Mouse (Mus musculus) MEL (cell line): ENCODE data around the gene Anapc15. TPM values are rescaled to one million over a fixed set of nuclear protein-coding genes. Genes with fewer than 3 reads are reported as not detected.
A peak's percentile ranks its signal among the peaks of the same experiment; 100 is the strongest.
"Not testable (repeated sequence)": the region's sequence is repeated elsewhere in the genome, so short reads cannot be mapped to it uniquely, and the experiment has no call there.

ENCODE experiments used
- DNase-seq: peaks from one replicate; pipeline ENCODE4 v3.0.0; 2011; ENCODE audit warnings: low read depth, low spot score
- H3K27ac ChIP-seq: 2 replicates; pipeline ENCODE4 v1.5.1; 2012; ENCODE audit warnings: low read depth, mild to moderate bottlenecking, control low read depth, low read length, moderate library complexity; ENCODE audit not compliant: control insufficient read depth
- H3K27me3 ChIP-seq, 2 experiments: fragments of 150-350 bp in 1 of 2; sonication (generic) in 1 of 2; 2 replicates each; pipeline ENCODE4 v1.6.1; 2012; ENCODE audit warnings: low read length in 2 of 2, mild to moderate bottlenecking in 2 of 2, improper control_type of control experiment in 1 of 2, moderate library complexity in 1 of 2; ENCODE audit not compliant: insufficient read depth in 2 of 2, control insufficient read depth in 1 of 2
- H3K36me3 ChIP-seq, 2 experiments: 2 replicates each; pipeline ENCODE4 v1.6.1; 2012 to 2014; ENCODE audit warnings: low read length in 2 of 2, improper control_type of control experiment in 1 of 2, inconsistent platforms in 1 of 2, mild to moderate bottlenecking in 1 of 2; ENCODE audit not compliant: insufficient read depth in 2 of 2, control insufficient read depth in 1 of 2
- H3K4me1 ChIP-seq, 2 experiments: fragments of 150-350 bp in 1 of 2; sonication (generic) in 1 of 2; 2 replicates each; pipeline ENCODE4 v1.6.1; 2012; ENCODE audit warnings: low read length in 2 of 2, improper control_type of control experiment in 1 of 2, mild to moderate bottlenecking in 1 of 2; ENCODE audit not compliant: insufficient read depth in 2 of 2, control insufficient read depth in 1 of 2
- H3K4me3 ChIP-seq, 2 experiments: fragments of 150-350 bp in 1 of 2; sonication (generic) in 1 of 2; 2 replicates each; pipeline ENCODE4 v1.5.1; 2012; ENCODE audit warnings: low read depth in 2 of 2, low read length in 2 of 2, mild to moderate bottlenecking in 2 of 2, moderate library complexity in 2 of 2, control low read depth in 1 of 2, improper control_type of control experiment in 1 of 2; ENCODE audit not compliant: control insufficient read depth in 1 of 2, insufficient read depth in 1 of 2
- H3K79me2 ChIP-seq: 2 replicates; pipeline ENCODE4 v1.6.1; 2012; ENCODE audit warnings: mild to moderate bottlenecking, low read length, moderate library complexity; ENCODE audit not compliant: control insufficient read depth, poor library complexity, insufficient read depth
- H3K9ac ChIP-seq: 2 replicates; pipeline ENCODE4 v1.6.1; 2012; ENCODE audit warnings: low read depth, mild to moderate bottlenecking, control low read depth, low read length, moderate library complexity; ENCODE audit not compliant: control insufficient read depth, poor library complexity, severe bottlenecking
- H3K9me3 ChIP-seq: fragments of 150-350 bp; sonication (generic); replicated peaks from 2 replicates; pipeline ENCODE4 v1.6.1; 2012; ENCODE audit warnings: mild to moderate bottlenecking, low read length, improper control_type of control experiment, moderate library complexity; ENCODE audit not compliant: insufficient read depth
- CHD1 ChIP-seq: IDR thresholded peaks from 2 replicates; pipeline ENCODE4 v1.6.1; 2012; ENCODE audit warnings: low read depth, mild to moderate bottlenecking, inconsistent platforms, low read length, improper control_type of control experiment
- CHD2 ChIP-seq: IDR thresholded peaks from 2 replicates; pipeline ENCODE4 v1.6.1; 2011; ENCODE audit warnings: low read length, improper control_type of control experiment
- CTCF ChIP-seq, 3 experiments: IDR thresholded peaks in 2 of 3; conservative IDR thresholded peaks in 1 of 3; 2 replicates each; pipeline ENCODE4 v1.5.1; 2011 to 2012; ENCODE audit warnings: low read length in 3 of 3, low read depth in 2 of 3, mild to moderate bottlenecking in 2 of 3, improper control_type of control experiment in 1 of 3, inconsistent platforms in 1 of 3, mixed read lengths in 1 of 3, moderate library complexity in 1 of 3; ENCODE audit not compliant: control insufficient read depth in 1 of 3, insufficient read depth in 1 of 3, poor library complexity in 1 of 3, severe bottlenecking in 1 of 3
- E2F4 ChIP-seq: IDR thresholded peaks from 2 replicates; pipeline ENCODE4 v1.6.1; 2011; ENCODE audit warnings: low read depth, low read length, improper control_type of control experiment, borderline replicate concordance
- ELF1 ChIP-seq: IDR thresholded peaks from 2 replicates; pipeline ENCODE4 v1.6.1; 2014; ENCODE audit warnings: low read depth, mild to moderate bottlenecking, inconsistent platforms, low read length, improper control_type of control experiment, moderate library complexity
- GATA1 ChIP-seq: IDR thresholded peaks from 2 replicates; pipeline ENCODE4 v1.6.1; 2011; ENCODE audit warnings: low read depth, low read length, improper control_type of control experiment
- MAFK ChIP-seq: IDR thresholded peaks from 2 replicates; pipeline ENCODE4 v1.6.1; 2011; ENCODE audit warnings: low read depth, mild to moderate bottlenecking, low read length, improper control_type of control experiment, borderline replicate concordance
- MAX ChIP-seq: IDR thresholded peaks from 2 replicates; pipeline ENCODE4 v1.6.1; 2011; ENCODE audit warnings: low read length, improper control_type of control experiment
- MYC ChIP-seq: IDR thresholded peaks from 2 replicates; pipeline ENCODE4 v1.6.1; 2011; ENCODE audit warnings: low read depth, mild to moderate bottlenecking, low read length, improper control_type of control experiment, moderate library complexity
- NRF1 ChIP-seq: IDR thresholded peaks from 2 replicates; pipeline ENCODE4 v1.6.1; 2014; ENCODE audit warnings: low read depth, mild to moderate bottlenecking, inconsistent platforms, low read length, improper control_type of control experiment, moderate library complexity; ENCODE audit not compliant: poor library complexity, insufficient read depth, severe bottlenecking
- POLR2A ChIP-seq, 2 experiments: IDR thresholded peaks; 2 replicates each; pipeline ENCODE4 v1.6.1; 2011 to 2012; ENCODE audit warnings: low read length in 2 of 2, mild to moderate bottlenecking in 2 of 2, control low read depth in 1 of 2, improper control_type of control experiment in 1 of 2, low read depth in 1 of 2, moderate library complexity in 1 of 2; ENCODE audit not compliant: control insufficient read depth in 1 of 2, insufficient read depth in 1 of 2, poor library complexity in 1 of 2
- POLR2AphosphoS2 ChIP-seq: IDR thresholded peaks from 2 replicates; pipeline ENCODE4 v1.6.1; 2011; ENCODE audit warnings: low read length, improper control_type of control experiment
- RAD21 ChIP-seq: IDR thresholded peaks from 2 replicates; pipeline ENCODE4 v1.6.1; 2011; ENCODE audit warnings: mild to moderate bottlenecking, low read depth, low read length, improper control_type of control experiment
- SIN3A ChIP-seq: IDR thresholded peaks from 2 replicates; pipeline ENCODE4 v1.6.1; 2012; ENCODE audit warnings: low read length, improper control_type of control experiment, inconsistent platforms
- SMC3 ChIP-seq: IDR thresholded peaks from 2 replicates; pipeline ENCODE4 v1.6.1; 2011; ENCODE audit warnings: low read depth, low read length, improper control_type of control experiment
- TBP ChIP-seq: IDR thresholded peaks from 2 replicates; pipeline ENCODE4 v1.8.0; 2011; ENCODE audit warnings: low read depth, low read length, improper control_type of control experiment
- TCF12 ChIP-seq: IDR thresholded peaks from 2 replicates; pipeline ENCODE4 v1.6.1; 2014; ENCODE audit warnings: low read depth, mild to moderate bottlenecking, inconsistent platforms, low read length, improper control_type of control experiment, moderate library complexity
- UBTF ChIP-seq: IDR thresholded peaks from 2 replicates; pipeline ENCODE4 v1.6.1; 2012; ENCODE audit warnings: low read depth, mild to moderate bottlenecking, inconsistent platforms, low read length, improper control_type of control experiment, moderate library complexity, borderline replicate concordance; ENCODE audit not compliant: insufficient read depth
- ZC3H11A ChIP-seq: IDR thresholded peaks from 2 replicates; pipeline ENCODE4 v1.6.1; 2012; ENCODE audit warnings: low read depth, mild to moderate bottlenecking, inconsistent platforms, low read length, improper control_type of control experiment
- ZNF384 ChIP-seq: IDR thresholded peaks from 2 replicates; pipeline ENCODE4 v1.6.1; 2012; ENCODE audit warnings: low read depth, mild to moderate bottlenecking, inconsistent platforms, low read length, improper control_type of control experiment
- polyA plus RNA-seq, 2 experiments: library from polyadenylated mRNA; stranded (reverse) in 1 of 2; unstranded in 1 of 2; fragments of >175 nt in 1 of 2; fragments of >200 nt in 1 of 2; gene quantifications; 2 replicates each; pipeline versions ENCODE4 v1.2.1 to v1.2.4; 2012; ENCODE audit warnings: low replicate concordance in 2 of 2, low read depth in 1 of 2; ENCODE audit not compliant: insufficient read length in 2 of 2, insufficient read depth in 1 of 2, missing spikeins in 1 of 2
- total RNA-seq: library from RNA; depleted of rRNA; stranded (reverse); fragments of 300-350 nt; gene quantifications from 2 replicates; pipeline ENCODE4 v1.2.3, GENCODE M21; 2012

The Anapc15 gene
- total and polyA plus RNA-seq, 3 experiments = 68.7 to 103 TPM; not detected in 1

DNA sequence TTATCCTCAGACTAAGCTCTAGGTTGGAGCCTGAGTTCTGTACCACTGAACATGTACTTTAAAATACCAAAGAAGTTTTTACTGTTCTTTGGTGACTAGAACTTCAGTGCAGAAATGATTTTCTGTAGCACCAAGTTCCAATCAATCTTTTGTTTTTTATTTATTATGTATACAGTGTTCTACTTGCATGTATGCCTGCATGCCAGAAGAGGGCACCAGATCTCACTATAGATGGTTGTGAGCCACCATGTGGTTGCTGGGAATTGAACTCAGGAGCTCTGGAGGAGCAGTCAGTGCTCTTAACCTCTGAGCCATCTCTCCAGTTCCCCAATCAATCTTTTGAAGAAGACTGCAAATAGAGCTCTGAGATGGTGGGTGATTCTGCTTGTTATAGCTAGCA is 62.4 kb downstream of the Anapc15 start:
- not testable (repeated sequence) for H3K4me1 ChIP-seq, H3K27me3 ChIP-seq, H3K27ac ChIP-seq, H3K36me3 ChIP-seq, H3K9ac ChIP-seq, H3K9me3 ChIP-seq, H3K4me3 ChIP-seq, H3K79me2 ChIP-seq
- DNase-seq = peak; percentile 28
- TF ChIP-seq CTCF (IDR thresholded peaks at IDR 0.05 in 2 of 3, conservative IDR thresholded peaks at IDR 0.05 in 1 of 3; ENCODE audit: control insufficient read depth in 1 of 3, insufficient read depth in 1 of 3, low read depth in 2 of 3, low read length in 3 of 3, poor library complexity in 1 of 3, severe bottlenecking in 1 of 3) = peak; percentile 10 to 52 (median 41); a peak in 5 of 6 replicates
- 0 out of 2 replicates have a peak, but pooled peaks have one; percentile 3 for TF ChIP-seq ZC3H11A
- peak; percentile 42 for TF ChIP-seq SMC3
- 0 out of 4 replicates have a peak, but pooled peaks of 1 of the 2 experiments have one; percentile 9 for TF ChIP-seq POLR2A (IDR thresholded peaks at IDR 0.05; ENCODE audit: control insufficient read depth in 1 of 2, insufficient read depth in 1 of 2, low read depth in 1 of 2, low read length in 2 of 2, poor library complexity in 1 of 2)
- 0 out of 2 replicates have a peak, but pooled peaks have one; percentile 26 for TF ChIP-seq TBP
- TF ChIP-seq MYC = peak; percentile 66; the same call in 1 of the 2 replicates
- TF ChIP-seq RAD21 = peak; percentile 30

GRCm38 (mm10) chr7:101928093-101928492 is 64.6 kb downstream of the Anapc15 start:
- peaks cover 4% of the 10 kb centered on the region; the same call in 1 of the 2 replicates for H3K79me2 ChIP-seq
- H3K9me3 ChIP-seq = no peaks in the 10 kb centered on the region
- no peak overlapping the region for H3K9ac ChIP-seq
- peaks cover 3 to 12% of the 10 kb centered on the region in 2 experiments for H3K4me1 ChIP-seq
- TF ChIP-seq ELF1 = no peak
- TF ChIP-seq MAX = no peak
- no peak for TF ChIP-seq SMC3
- no peak for TF ChIP-seq NRF1
- TF ChIP-seq CHD1 = no peak
- no peak for TF ChIP-seq TCF12
- no peak for TF ChIP-seq UBTF
- no peak for TF ChIP-seq SIN3A
- no peak for TF ChIP-seq E2F4
- TF ChIP-seq MAFK = no peak
- TF ChIP-seq CHD2 = no peak
- TF ChIP-seq GATA1 = no peak
- TF ChIP-seq POLR2AphosphoS2 = no peak
- no peak for TF ChIP-seq RAD21
- no peak for TF ChIP-seq ZNF384
- H3K27me3 ChIP-seq = no peaks in the 10 kb centered on the region
- peaks cover 0 to 17% of the 10 kb centered on the region in 2 experiments; a peak in 2 of 4 replicates for H3K36me3 ChIP-seq
- no peak overlapping the region for H3K4me3 ChIP-seq
- H3K27ac ChIP-seq = no peak overlapping the region
- DNase-seq = no peak
